Mouse (Mus musculus): ENCODE results near the gene Galm. TPM values are rescaled to one million over a fixed set of nuclear protein-coding genes. Genes with fewer than 3 reads are reported as not detected.
"Not testable (repeated sequence)": the region's sequence is repeated elsewhere in the genome, so short reads cannot be mapped to it uniquely, and the experiment has no call there.

Gene Galm
- polyA plus RNA-seq, 1 experiment, result 5.2 TPM

DNA sequence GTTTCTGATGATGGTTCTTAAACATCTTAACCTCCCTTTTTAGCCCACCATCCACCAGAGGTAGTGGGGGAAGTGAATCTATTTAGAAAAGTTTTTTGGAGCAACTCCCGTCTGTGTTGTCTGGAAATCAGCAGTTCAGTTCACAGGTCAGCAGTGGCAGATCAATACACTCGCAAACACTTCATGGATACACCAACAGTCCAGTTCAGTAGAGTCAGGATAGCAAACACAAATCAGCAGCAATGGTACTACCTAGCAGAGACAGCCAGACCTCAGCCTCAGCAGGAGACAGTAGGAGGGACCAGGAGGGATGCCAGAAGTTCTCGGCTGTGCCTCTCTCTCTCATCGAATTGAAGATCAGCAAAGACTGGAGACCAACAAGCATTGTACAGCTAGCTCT, 44.7 kb downstream of the Galm start:
- Histone ChIP-seq H3K4me1 (ENCODE audit: control insufficient read depth, insufficient read depth, low read length) (no peaks in the 10 kb centered on the region; the same call in 1 of the 2 replicates), H3K27ac (ENCODE audit: control insufficient read depth, insufficient read depth, low read depth, low read length, poor library complexity) (no peak overlapping the region), H3K4me3 (replicated peaks; ENCODE audit: control insufficient read depth, low read depth, low read length) (no peak overlapping the region)
- 82% methylated on average over 4 of the region's 4 CpGs for WGBS
- TF ChIP-seq POLR2A (IDR thresholded peaks at IDR 0.05; ENCODE audit: borderline replicate concordance, control insufficient read depth, low read depth, low read length), result no peak
- no peak for TF ChIP-seq CTCF (IDR thresholded peaks at IDR 0.05; ENCODE audit: control insufficient read depth, insufficient read depth, low read length)

DNA sequence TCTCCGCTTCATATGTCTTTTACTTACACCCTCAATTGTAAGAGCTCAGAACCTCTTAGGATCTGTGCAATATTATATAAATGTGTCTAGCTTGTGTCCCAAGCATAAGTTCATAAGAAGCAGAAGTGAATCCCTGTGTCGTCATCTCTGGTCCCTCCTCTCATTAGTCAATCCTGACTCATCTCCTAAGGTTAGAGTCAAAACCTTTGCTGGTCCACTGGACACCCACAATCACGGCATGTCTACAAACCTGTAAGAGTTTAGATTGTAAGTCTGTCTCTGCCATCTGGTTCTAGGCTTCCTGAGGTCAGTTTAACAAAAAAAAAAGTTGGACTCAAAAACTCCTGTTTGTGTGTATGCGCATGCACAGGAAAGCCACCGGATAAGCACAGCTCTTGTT, 45.5 kb downstream of the Galm start:
- 57% methylated on average over 5 of the region's 5 CpGs for WGBS

DNA sequence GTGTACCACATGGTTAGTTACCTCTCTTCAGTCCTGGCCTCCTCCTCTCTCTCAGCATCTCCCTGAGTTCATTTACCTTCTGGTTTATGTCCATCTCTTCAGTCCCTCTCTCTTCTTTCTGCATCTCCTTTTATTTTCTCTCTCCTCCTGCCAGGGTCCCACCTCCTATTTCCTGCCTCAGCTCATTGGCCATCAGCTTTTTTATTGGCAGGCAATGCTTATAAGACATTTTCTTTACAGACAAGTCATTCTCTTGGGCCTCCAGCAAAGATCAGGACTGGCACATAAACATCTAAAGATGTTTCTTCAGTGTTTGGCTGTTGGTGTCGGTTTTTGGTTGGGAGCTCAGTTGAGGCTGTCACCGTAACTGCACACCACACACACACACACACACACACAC, 46.4 kb downstream of the Galm start:
- H3K27ac ChIP-seq (ENCODE audit: control insufficient read depth, insufficient read depth, low read depth, low read length, poor library complexity), result no peak overlapping the region
- TF ChIP-seq POLR2A (IDR thresholded peaks at IDR 0.05; ENCODE audit: borderline replicate concordance, control insufficient read depth, low read depth, low read length), result no peak
- no peak for TF ChIP-seq CTCF (IDR thresholded peaks at IDR 0.05; ENCODE audit: control insufficient read depth, insufficient read depth, low read length)
- H3K4me1 ChIP-seq (ENCODE audit: control insufficient read depth, insufficient read depth, low read length), result no peaks in the 10 kb centered on the region; the same call in 1 of the 2 replicates
- 75% methylated on average over 2 of the region's 2 CpGs for WGBS
- no peak overlapping the region for H3K4me3 ChIP-seq (replicated peaks; ENCODE audit: control insufficient read depth, low read depth, low read length)

More for the DNA sequence above, 45.5 kb downstream of the Galm start:
- H3K27ac ChIP-seq (ENCODE audit: control insufficient read depth, insufficient read depth, low read depth, low read length, poor library complexity), result no peak overlapping the region
- no peak overlapping the region for H3K4me3 ChIP-seq (replicated peaks; ENCODE audit: control insufficient read depth, low read depth, low read length)
- H3K4me1 ChIP-seq (ENCODE audit: control insufficient read depth, insufficient read depth, low read length), result no peaks in the 10 kb centered on the region; the same call in 1 of the 2 replicates
- TF ChIP-seq CTCF (IDR thresholded peaks at IDR 0.05; ENCODE audit: control insufficient read depth, insufficient read depth, low read length) (no peak), POLR2A (IDR thresholded peaks at IDR 0.05; ENCODE audit: borderline replicate concordance, control insufficient read depth, low read depth, low read length) (no peak)

DNA sequence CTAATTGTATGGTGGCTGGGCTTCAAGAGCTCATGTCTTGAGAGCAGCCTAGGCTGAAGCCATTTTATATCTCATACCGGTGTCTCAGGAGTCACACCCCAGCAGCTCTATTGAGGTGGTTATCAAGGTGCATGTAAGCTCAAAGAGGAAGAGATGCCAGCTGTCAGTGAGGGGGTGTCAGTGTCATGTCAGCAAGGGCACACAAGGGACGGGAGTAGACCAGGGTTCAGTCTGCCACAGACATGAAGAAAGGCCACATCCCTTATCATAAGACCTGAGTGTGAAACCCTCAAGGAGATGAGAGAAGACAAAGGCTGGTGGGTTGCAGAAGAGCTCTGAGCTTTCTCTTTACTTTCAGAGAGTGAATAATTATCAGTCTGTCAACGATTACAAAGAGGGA, 46.9 kb downstream of the Galm start:
- H3K4me1 ChIP-seq (ENCODE audit: control insufficient read depth, insufficient read depth, low read length), result no peaks in the 10 kb centered on the region; the same call in 1 of the 2 replicates
- WGBS, result 62% methylated on average over 3 of the region's 3 CpGs
- no peak overlapping the region for H3K4me3 ChIP-seq (replicated peaks; ENCODE audit: control insufficient read depth, low read depth, low read length)
- TF ChIP-seq CTCF (IDR thresholded peaks at IDR 0.05; ENCODE audit: control insufficient read depth, insufficient read depth, low read length), result no peak
- no peak for TF ChIP-seq POLR2A (IDR thresholded peaks at IDR 0.05; ENCODE audit: borderline replicate concordance, control insufficient read depth, low read depth, low read length)
- H3K27ac ChIP-seq (ENCODE audit: control insufficient read depth, insufficient read depth, low read depth, low read length, poor library complexity), result no peak overlapping the region

DNA sequence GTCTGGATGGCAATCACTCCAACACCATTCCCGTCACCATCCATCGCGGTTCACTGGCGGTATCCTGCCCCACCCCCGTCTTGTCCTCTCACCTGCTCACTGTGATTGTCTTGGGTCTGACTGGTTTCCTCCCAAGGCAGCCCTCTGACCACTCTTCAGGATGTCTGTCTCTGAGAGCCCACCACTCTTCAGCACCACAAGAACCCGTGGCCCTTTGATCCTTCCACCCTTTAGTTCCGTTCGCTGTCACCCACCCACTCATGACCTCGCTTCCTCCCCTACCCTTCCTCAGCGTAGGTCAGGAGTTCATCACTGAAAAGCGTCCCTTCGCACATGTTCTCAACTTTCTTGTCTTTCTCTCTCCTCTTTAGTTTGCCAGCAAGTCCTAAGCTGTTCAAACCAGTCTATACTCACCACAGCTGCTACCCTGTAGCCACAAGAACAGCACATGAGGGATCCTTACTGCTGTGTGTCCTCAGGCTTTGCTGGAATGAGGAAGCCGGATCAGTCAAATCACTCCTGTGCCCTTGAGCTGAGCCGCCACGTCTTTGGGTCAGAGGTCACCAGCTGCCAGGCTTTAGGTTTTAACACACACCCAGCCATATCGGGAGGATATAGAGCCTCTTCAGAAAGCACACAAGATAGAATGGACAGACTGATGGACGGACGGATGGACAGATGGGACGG, 47.6 kb downstream of the Galm start:
- Histone ChIP-seq H3K4me1 (ENCODE audit: control insufficient read depth, insufficient read depth, low read length) (no peaks in the 10 kb centered on the region; the same call in 1 of the 2 replicates), H3K4me3 (replicated peaks; ENCODE audit: control insufficient read depth, low read depth, low read length) (peak overlapping the region; percentile 24), H3K27ac (ENCODE audit: control insufficient read depth, insufficient read depth, low read depth, low read length, poor library complexity) (no peak overlapping the region)
- TF ChIP-seq POLR2A (IDR thresholded peaks at IDR 0.05; ENCODE audit: borderline replicate concordance, control insufficient read depth, low read depth, low read length) (no peak), CTCF (IDR thresholded peaks at IDR 0.05; ENCODE audit: control insufficient read depth, insufficient read depth, low read length) (no peak)
- 61% methylated on average over 19 of the region's 19 CpGs for WGBS

DNA sequence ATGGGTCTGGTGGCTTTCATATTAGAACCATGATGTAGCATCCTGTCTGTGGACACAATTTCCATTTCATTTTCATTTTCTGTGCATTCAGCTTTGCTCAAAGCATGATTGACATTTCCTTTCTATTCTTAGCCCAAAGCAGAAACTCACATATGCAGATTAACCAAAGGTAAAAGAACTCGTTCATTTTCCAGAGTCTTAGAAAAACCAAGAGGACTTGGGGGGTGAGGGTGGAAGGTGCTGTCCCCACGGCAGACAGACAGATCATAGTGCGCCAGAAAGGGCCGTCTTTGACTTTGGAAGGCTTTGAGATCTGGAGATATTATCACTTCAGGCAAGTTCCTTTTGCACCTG, 48.1 kb downstream of the Galm start:
- 17% methylated on average over 4 of the region's 4 CpGs for WGBS
- Histone ChIP-seq H3K4me3 (replicated peaks; ENCODE audit: control insufficient read depth, low read depth, low read length) (peak overlapping the region; percentile 24), H3K27ac (ENCODE audit: control insufficient read depth, insufficient read depth, low read depth, low read length, poor library complexity) (no peak overlapping the region), H3K4me1 (ENCODE audit: control insufficient read depth, insufficient read depth, low read length) (no peaks in the 10 kb centered on the region; the same call in 1 of the 2 replicates)
- TF ChIP-seq CTCF (IDR thresholded peaks at IDR 0.05; ENCODE audit: control insufficient read depth, insufficient read depth, low read length), result no peak
- TF ChIP-seq POLR2A (IDR thresholded peaks at IDR 0.05; ENCODE audit: borderline replicate concordance, control insufficient read depth, low read depth, low read length), result no peak

DNA sequence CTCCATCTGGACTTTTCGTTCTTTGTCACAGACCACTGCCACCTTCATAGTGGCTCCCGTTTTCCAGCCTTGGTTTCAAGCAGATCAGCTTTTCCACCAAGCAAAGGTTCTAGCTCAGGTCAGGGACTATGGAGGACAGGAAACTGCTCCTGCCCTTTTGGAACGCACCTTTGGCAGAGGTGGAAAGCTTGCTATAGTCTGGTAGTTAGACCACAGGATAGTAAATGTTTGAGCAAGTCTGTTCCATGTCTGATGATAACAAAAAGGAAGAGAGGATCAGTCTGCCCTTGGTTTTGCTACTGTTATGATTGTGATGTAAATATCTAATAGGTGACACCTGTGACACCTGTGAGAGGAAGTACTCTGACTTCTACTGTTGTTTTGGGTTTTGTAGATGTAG, 48.7 kb downstream of the Galm start:
- Histone ChIP-seq H3K4me1 (ENCODE audit: control insufficient read depth, insufficient read depth, low read length) (no peaks in the 10 kb centered on the region; the same call in 1 of the 2 replicates), H3K4me3 (replicated peaks; ENCODE audit: control insufficient read depth, low read depth, low read length) (no peak overlapping the region), H3K27ac (ENCODE audit: control insufficient read depth, insufficient read depth, low read depth, low read length, poor library complexity) (no peak overlapping the region)
- 74% methylated on average over 3 of the region's 3 CpGs for WGBS
- TF ChIP-seq CTCF (IDR thresholded peaks at IDR 0.05; ENCODE audit: control insufficient read depth, insufficient read depth, low read length), result no peak
- TF ChIP-seq POLR2A (IDR thresholded peaks at IDR 0.05; ENCODE audit: borderline replicate concordance, control insufficient read depth, low read depth, low read length), result no peak

DNA sequence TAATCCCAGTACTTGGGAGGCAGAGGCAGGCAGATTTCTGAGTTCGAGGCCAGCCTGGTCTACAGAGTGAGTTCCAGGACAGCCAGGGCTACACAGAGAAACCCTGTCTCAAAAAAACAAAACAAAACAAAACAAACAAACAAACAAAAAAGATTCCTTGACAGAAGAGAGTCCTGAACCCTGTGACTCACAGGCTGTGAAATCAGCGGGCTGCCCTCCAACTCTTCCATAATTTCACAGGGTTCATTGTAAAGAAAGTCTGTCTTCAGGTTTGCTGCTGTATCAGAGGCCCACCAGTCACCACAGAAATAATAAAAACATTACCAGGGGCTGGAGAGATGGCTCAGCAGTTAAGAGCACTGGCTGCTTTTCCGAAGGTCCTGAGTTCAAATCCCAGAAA, 51.6 kb downstream of the Galm start:
- H3K27ac ChIP-seq (ENCODE audit: control insufficient read depth, insufficient read depth, low read depth, low read length, poor library complexity); H3K4me1 ChIP-seq (ENCODE audit: control insufficient read depth, insufficient read depth, low read length); H3K4me3 ChIP-seq (replicated peaks; ENCODE audit: control insufficient read depth, low read depth, low read length): not testable (repeated sequence)
- 96% methylated on average over 3 of the region's 3 CpGs for WGBS

DNA sequence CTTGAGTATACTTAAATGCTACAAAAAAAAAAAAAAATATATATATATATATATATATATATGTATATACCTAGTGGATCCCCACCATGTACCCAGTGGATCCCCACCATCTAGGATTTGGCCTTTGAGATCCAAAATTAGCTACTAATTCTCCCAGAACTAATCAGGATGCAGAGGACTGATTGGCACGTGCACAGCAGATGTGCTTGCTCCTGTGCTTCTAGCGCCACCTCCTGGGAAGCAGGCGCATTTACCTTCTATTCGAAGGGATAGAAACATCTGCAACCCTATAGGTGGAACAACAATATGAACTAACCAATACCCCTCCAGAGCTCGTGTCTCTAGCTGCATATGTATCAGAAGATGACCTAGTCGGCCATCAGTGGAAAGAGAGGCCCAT, 52.7 kb downstream of the Galm start:
- no peaks in the 10 kb centered on the region; the same call in 1 of the 2 replicates for H3K4me1 ChIP-seq (ENCODE audit: control insufficient read depth, insufficient read depth, low read length)
- H3K27ac ChIP-seq (ENCODE audit: control insufficient read depth, insufficient read depth, low read depth, low read length, poor library complexity), result no peak overlapping the region
- no peak for TF ChIP-seq POLR2A (IDR thresholded peaks at IDR 0.05; ENCODE audit: borderline replicate concordance, control insufficient read depth, low read depth, low read length)
- peak; percentile 98 for TF ChIP-seq CTCF (IDR thresholded peaks at IDR 0.05; ENCODE audit: control insufficient read depth, insufficient read depth, low read length)
- no peak overlapping the region for H3K4me3 ChIP-seq (replicated peaks; ENCODE audit: control insufficient read depth, low read depth, low read length)
- 0% methylated on average over 6 of the region's 6 CpGs for WGBS

Data from bone marrow, adult 2 months (tissue).